Mouse (Mus musculus): ENCODE measurements around the gene Atad2b. TPM values are rescaled to one million over a fixed set of nuclear protein-coding genes. Genes with fewer than 3 reads are reported as not detected.

Gene Atad2b
- polyA plus RNA-seq, 1 experiment from 2014 or later, result 11.2 TPM

GRCm38 (mm10) chr12:5038008-5038407 lies 120.9 kb downstream of the Atad2b start:
- no peaks in the 10 kb centered on the region for H3K4me1 ChIP-seq (replicated peaks; ENCODE audit: control insufficient read depth, insufficient read depth, low read length)
- no peak overlapping the region for H3K27ac ChIP-seq (ENCODE audit: low read length)
- H3K9me3 ChIP-seq (ENCODE audit: control insufficient read depth, low read length), result no peaks in the 10 kb centered on the region
- H3K36me3 ChIP-seq (ENCODE audit: control insufficient read depth, insufficient read depth), result peaks cover 4% of the 10 kb centered on the region; the same call in 1 of the 2 replicates
- no peak overlapping the region for H3K4me3 ChIP-seq (replicated peaks; ENCODE audit: low read length)
- no peak overlapping the region for H3K4me2 ChIP-seq (ENCODE audit: low read length)
- no peak for ATAC-seq
- H3K27me3 ChIP-seq (replicated peaks; ENCODE audit: control insufficient read depth, insufficient read depth, low read length), result no peaks in the 10 kb centered on the region
- 97% methylated on average over 2 of the region's 2 CpGs for WGBS
- H3K9ac ChIP-seq (replicated peaks; ENCODE audit: low read depth, low read length), result no peak overlapping the region

GRCm38 (mm10) chr12:5044141-5044540 lies 127.0 kb downstream of the Atad2b start:
- WGBS, result 90% methylated on average over 15 of the region's 15 CpGs
- no peaks in the 10 kb centered on the region for H3K9me3 ChIP-seq (ENCODE audit: control insufficient read depth, low read length)
- H3K27me3 ChIP-seq (replicated peaks; ENCODE audit: control insufficient read depth, insufficient read depth, low read length), result no peaks in the 10 kb centered on the region

GRCm38 (mm10) chr12:5048104-5048503 lies 131.0 kb downstream of the Atad2b start:
- no peak overlapping the region for H3K4me3 ChIP-seq (replicated peaks; ENCODE audit: low read length)
- H3K27ac ChIP-seq (ENCODE audit: low read length), result no peak overlapping the region
- peaks cover 12% of the 10 kb centered on the region for H3K9me3 ChIP-seq (ENCODE audit: control insufficient read depth, low read length)
- no peak for ATAC-seq
- H3K27me3 ChIP-seq (replicated peaks; ENCODE audit: control insufficient read depth, insufficient read depth, low read length), result no peaks in the 10 kb centered on the region
- H3K36me3 ChIP-seq (ENCODE audit: control insufficient read depth, insufficient read depth), result no peaks in the 10 kb centered on the region
- no peaks in the 10 kb centered on the region for H3K4me1 ChIP-seq (replicated peaks; ENCODE audit: control insufficient read depth, insufficient read depth, low read length)
- no peak overlapping the region for H3K9ac ChIP-seq (replicated peaks; ENCODE audit: low read depth, low read length)
- no peak overlapping the region for H3K4me2 ChIP-seq (ENCODE audit: low read length)
- WGBS, result 92% methylated on average over 4 of the region's 4 CpGs

More at GRCm38 (mm10) chr12:5044141-5044540, 127.0 kb downstream of the Atad2b start:
- H3K4me1 ChIP-seq (replicated peaks; ENCODE audit: control insufficient read depth, insufficient read depth, low read length), result no peaks in the 10 kb centered on the region
- no peak overlapping the region for H3K4me3 ChIP-seq (replicated peaks; ENCODE audit: low read length)
- H3K4me2 ChIP-seq (ENCODE audit: low read length), result no peak overlapping the region
- ATAC-seq, result no peak
- no peak overlapping the region for H3K27ac ChIP-seq (ENCODE audit: low read length)
- H3K9ac ChIP-seq (replicated peaks; ENCODE audit: low read depth, low read length), result no peak overlapping the region
- no peaks in the 10 kb centered on the region for H3K36me3 ChIP-seq (ENCODE audit: control insufficient read depth, insufficient read depth)

- 33% methylated on average over 3 of the region's 3 CpGs for WGBS
- H3K36me3 ChIP-seq (ENCODE audit: control insufficient read depth, insufficient read depth), result no peaks in the 10 kb centered on the region
- no peaks in the 10 kb centered on the region for H3K27me3 ChIP-seq (replicated peaks; ENCODE audit: control insufficient read depth, insufficient read depth, low read length)
- no peak overlapping the region for H3K27ac ChIP-seq (ENCODE audit: low read length)
- no peaks in the 10 kb centered on the region for H3K9me3 ChIP-seq (ENCODE audit: control insufficient read depth, low read length)
- H3K4me1 ChIP-seq (replicated peaks; ENCODE audit: control insufficient read depth, insufficient read depth, low read length), result no peaks in the 10 kb centered on the region
- no peak overlapping the region for H3K4me2 ChIP-seq (ENCODE audit: low read length)
- no peak for ATAC-seq
- H3K4me3 ChIP-seq (replicated peaks; ENCODE audit: low read length), result no peak overlapping the region
- H3K9ac ChIP-seq (replicated peaks; ENCODE audit: low read depth, low read length), result no peak overlapping the region
These were observed 150.4 kb downstream of the Atad2b start for GRCm38 (mm10) chr12:5067590-5067989.

GRCm38 (mm10) chr12:5070131-5070530 lies 153.0 kb downstream of the Atad2b start:
- H3K27ac ChIP-seq (ENCODE audit: low read length), result no peak overlapping the region
- H3K4me3 ChIP-seq (replicated peaks; ENCODE audit: low read length), result no peak overlapping the region
- 79% methylated on average over 3 of the region's 3 CpGs for WGBS
- no peaks in the 10 kb centered on the region for H3K9me3 ChIP-seq (ENCODE audit: control insufficient read depth, low read length)
- H3K9ac ChIP-seq (replicated peaks; ENCODE audit: low read depth, low read length), result no peak overlapping the region
- no peaks in the 10 kb centered on the region for H3K4me1 ChIP-seq (replicated peaks; ENCODE audit: control insufficient read depth, insufficient read depth, low read length)
- ATAC-seq, result no peak
- no peak overlapping the region for H3K4me2 ChIP-seq (ENCODE audit: low read length)
- H3K36me3 ChIP-seq (ENCODE audit: control insufficient read depth, insufficient read depth), result no peaks in the 10 kb centered on the region
- H3K27me3 ChIP-seq (replicated peaks; ENCODE audit: control insufficient read depth, insufficient read depth, low read length), result no peaks in the 10 kb centered on the region

GRCm38 (mm10) chr12:5073191-5073590 lies 156.0 kb downstream of the Atad2b start:
- 86% methylated on average over 12 of the region's 12 CpGs for WGBS
- no peak overlapping the region for H3K9ac ChIP-seq (replicated peaks; ENCODE audit: low read depth, low read length)

GRCm38 (mm10) chr12:5081480-5081879 lies 164.3 kb downstream of the Atad2b start:
- H3K9ac ChIP-seq (replicated peaks; ENCODE audit: low read depth, low read length), result no peak overlapping the region
- no peaks in the 10 kb centered on the region for H3K4me1 ChIP-seq (replicated peaks; ENCODE audit: control insufficient read depth, insufficient read depth, low read length)
- H3K27me3 ChIP-seq (replicated peaks; ENCODE audit: control insufficient read depth, insufficient read depth, low read length), result no peaks in the 10 kb centered on the region
- no peak for ATAC-seq
- 91% methylated on average over 4 of the region's 4 CpGs for WGBS
- H3K36me3 ChIP-seq (ENCODE audit: control insufficient read depth, insufficient read depth), result peaks cover 13% of the 10 kb centered on the region
- H3K4me3 ChIP-seq (replicated peaks; ENCODE audit: low read length), result no peak overlapping the region
- no peaks in the 10 kb centered on the region for H3K9me3 ChIP-seq (ENCODE audit: control insufficient read depth, low read length)
- no peak overlapping the region for H3K4me2 ChIP-seq (ENCODE audit: low read length)
- H3K27ac ChIP-seq (ENCODE audit: low read length), result no peak overlapping the region

More at GRCm38 (mm10) chr12:5073191-5073590, 156.0 kb downstream of the Atad2b start:
- Histone ChIP-seq H3K4me1 (replicated peaks; ENCODE audit: control insufficient read depth, insufficient read depth, low read length) (no peaks in the 10 kb centered on the region), H3K4me3 (replicated peaks; ENCODE audit: low read length) (no peak overlapping the region), H3K4me2 (ENCODE audit: low read length) (no peak overlapping the region), H3K27ac (ENCODE audit: low read length) (no peak overlapping the region), H3K27me3 (replicated peaks; ENCODE audit: control insufficient read depth, insufficient read depth, low read length) (no peaks in the 10 kb centered on the region), H3K9me3 (ENCODE audit: control insufficient read depth, low read length) (no peaks in the 10 kb centered on the region), H3K36me3 (ENCODE audit: control insufficient read depth, insufficient read depth) (no peaks in the 10 kb centered on the region)
- no peak for ATAC-seq

- no peak overlapping the region for H3K4me3 ChIP-seq (replicated peaks; ENCODE audit: low read length)
- H3K36me3 ChIP-seq (ENCODE audit: control insufficient read depth, insufficient read depth), result peaks cover 13% of the 10 kb centered on the region
- H3K4me1 ChIP-seq (replicated peaks; ENCODE audit: control insufficient read depth, insufficient read depth, low read length), result peaks cover 20% of the 10 kb centered on the region
- H3K9me3 ChIP-seq (ENCODE audit: control insufficient read depth, low read length), result no peaks in the 10 kb centered on the region
- H3K9ac ChIP-seq (replicated peaks; ENCODE audit: low read depth, low read length), result no peak overlapping the region
- no peaks in the 10 kb centered on the region for H3K27me3 ChIP-seq (replicated peaks; ENCODE audit: control insufficient read depth, insufficient read depth, low read length)
- WGBS, result 96% methylated on average over 5 of the region's 5 CpGs
- no peak overlapping the region for H3K4me2 ChIP-seq (ENCODE audit: low read length)
- H3K27ac ChIP-seq (ENCODE audit: low read length), result no peak overlapping the region
- ATAC-seq, result no peak
These were observed 167.6 kb downstream of the Atad2b start for GRCm38 (mm10) chr12:5084714-5085113.

GRCm38 (mm10) chr12:5087787-5088519 lies 170.8 kb downstream of the Atad2b start:
- Histone ChIP-seq H3K27ac (ENCODE audit: low read length) (peak overlapping the region; percentile 83), H3K27me3 (replicated peaks; ENCODE audit: control insufficient read depth, insufficient read depth, low read length) (no peaks in the 10 kb centered on the region), H3K36me3 (ENCODE audit: control insufficient read depth, insufficient read depth) (peaks cover 17% of the 10 kb centered on the region), H3K9me3 (ENCODE audit: control insufficient read depth, low read length) (no peaks in the 10 kb centered on the region), H3K4me1 (replicated peaks; ENCODE audit: control insufficient read depth, insufficient read depth, low read length) (peaks cover 25% of the 10 kb centered on the region), H3K9ac (replicated peaks; ENCODE audit: low read depth, low read length) (no peak overlapping the region), H3K4me2 (ENCODE audit: low read length) (no peak overlapping the region; the same call in 1 of the 2 replicates), H3K4me3 (replicated peaks; ENCODE audit: low read length) (no peak overlapping the region)
- peak; percentile 90 for ATAC-seq
- 9% methylated on average over 10 of the region's 10 CpGs for WGBS

Measured in forebrain, embryonic 16.5 days (tissue).